Mouse (Mus musculus) heart, embryonic 14.5 days (tissue): Measurements from ENCODE around the gene Cnbd2. TPM values are rescaled to one million over a fixed set of nuclear protein-coding genes. Genes with fewer than 3 reads are reported as not detected.
"Not testable (repeated sequence)": the region's sequence is repeated elsewhere in the genome, so short reads cannot be mapped to it uniquely, and the experiment has no call there.

Experiments used
- ATAC-seq: fragments of 200-750 bp; cut with Nextera tagmentation; 2 replicates; pipeline ENCODE4 v1.8.0; 2017; ENCODE audit warnings: low read depth, moderate TSS enrichment; ENCODE audit not compliant: insufficient number of reproducible peaks, insufficient read depth, low FRiP score
- H3K27ac ChIP-seq, 2 experiments: fragments of 200-500 bp in 1 of 2; fragments of 300-500 bp in 1 of 2; sonication (generic) in 1 of 2; replicated peaks in 1 of 2; 2 replicates each; pipeline ENCODE4 v1.5.1; 2012 to 2014; ENCODE audit warnings: low read depth in 2 of 2, low read length in 2 of 2, control low read depth in 1 of 2, mild to moderate bottlenecking in 1 of 2, mixed read lengths in 1 of 2; ENCODE audit not compliant: control insufficient read depth in 1 of 2, insufficient read depth in 1 of 2
- H3K27me3 ChIP-seq: fragments of 300-500 bp; sonication (generic); 2 replicates; pipeline ENCODE4 v1.6.1; 2014; ENCODE audit warnings: mild to moderate bottlenecking, low read length, control low read depth; ENCODE audit not compliant: control insufficient read depth, insufficient read depth
- H3K36me3 ChIP-seq: fragments of 300-500 bp; sonication (generic); 2 replicates; pipeline ENCODE4 v1.6.1; 2014; ENCODE audit warnings: mild to moderate bottlenecking, control low read depth, low read length, mixed read lengths; ENCODE audit not compliant: control insufficient read depth, insufficient read depth
- H3K4me1 ChIP-seq, 2 experiments: fragments of 200-500 bp in 1 of 2; fragments of 300-500 bp in 1 of 2; sonication (generic) in 1 of 2; 2 replicates each; pipeline ENCODE4 v1.6.1; 2012 to 2014; ENCODE audit warnings: low read length in 2 of 2, control low read depth in 1 of 2, mixed read lengths in 1 of 2; ENCODE audit not compliant: control insufficient read depth in 2 of 2, insufficient read depth in 2 of 2
- H3K4me2 ChIP-seq: fragments of 300-500 bp; sonication (generic); 2 replicates; pipeline ENCODE4 v1.6.1; 2014; ENCODE audit warnings: mild to moderate bottlenecking, low read length
- H3K4me3 ChIP-seq, 2 experiments: fragments of 200-500 bp in 1 of 2; fragments of 300-500 bp in 1 of 2; sonication (generic) in 1 of 2; 2 replicates each; pipeline ENCODE4 v1.5.1; 2012 to 2014; ENCODE audit warnings: low read length in 2 of 2, mild to moderate bottlenecking in 2 of 2, control low read depth in 1 of 2, low read depth in 1 of 2, moderate library complexity in 1 of 2; ENCODE audit not compliant: control insufficient read depth in 1 of 2, insufficient read depth in 1 of 2
- H3K9ac ChIP-seq: fragments of 300-500 bp; sonication (generic); 2 replicates; pipeline ENCODE4 v1.6.1; 2014; ENCODE audit warnings: mild to moderate bottlenecking, low read length
- H3K9me3 ChIP-seq: fragments of 300-500 bp; sonication (generic); 2 replicates; pipeline ENCODE4 v1.6.1; 2016; ENCODE audit warnings: low read length, control low read depth; ENCODE audit not compliant: control insufficient read depth
- WGBS: fragments of 180-500 bp; shearing (Covaris S2); extraction: QIAGEN DNeasy Blood & Tissue Kit; methylation state at CpG from one replicate; pipeline ENCODE4 v1.1.7; 2014; 5-methylcytosine and 5-hydroxymethylcytosine counted together
- polyA plus RNA-seq: library from polyadenylated mRNA; unstranded; fragments of >200 nt; fragmentation: Nextera tagmentation; extraction: Ambion mirVana; gene quantifications from 2 replicates; pipeline ENCODE4 v1.2.1, GENCODE M21; 2014

Cnbd2 gene
- polyA plus RNA-seq, 1 experiment from 2014 or later: 3.7 TPM

GRCm38 (mm10) chr2:156353265-156353692, 41.2 kb downstream of the Cnbd2 start:
- no peaks in the 10 kb centered on the region for H3K9me3 ChIP-seq
- no peak for ATAC-seq
- H3K4me2 ChIP-seq: no peak overlapping the region
- H3K9ac ChIP-seq: no peak overlapping the region
- 38% methylated on average over 7 of the region's 7 CpGs for WGBS
- H3K4me3 ChIP-seq: no peak overlapping the region
- no peak overlapping the region for H3K27ac ChIP-seq
- H3K27me3 ChIP-seq: no peaks in the 10 kb centered on the region
- H3K4me1 ChIP-seq: peaks cover 0 to 2% of the 10 kb centered on the region in 2 experiments; a peak in 1 of 4 replicates
- no peaks in the 10 kb centered on the region for H3K36me3 ChIP-seq

GRCm38 (mm10) chr2:156356031-156356430, 43.9 kb downstream of the Cnbd2 start:
- 79% methylated on average over 7 of the region's 7 CpGs for WGBS
- Histone ChIP-seq H3K9me3 (no peaks in the 10 kb centered on the region), H3K27ac (no peak overlapping the region), H3K4me1 (peaks cover 0 to 2% of the 10 kb centered on the region in 2 experiments; a peak in 1 of 4 replicates), H3K27me3 (no peaks in the 10 kb centered on the region), H3K4me2 (no peak overlapping the region), H3K36me3 (no peaks in the 10 kb centered on the region), H3K4me3 (no peak overlapping the region), H3K9ac (no peak overlapping the region)
- no peak for ATAC-seq

GRCm38 (mm10) chr2:156368465-156368864, 56.4 kb downstream of the Cnbd2 start:
- 71% methylated on average over 3 of the region's 3 CpGs for WGBS
- no peak overlapping the region for H3K9ac ChIP-seq
- no peaks in the 10 kb centered on the region for H3K36me3 ChIP-seq
- no peaks in the 10 kb centered on the region for H3K9me3 ChIP-seq
- no peak for ATAC-seq
- H3K27ac ChIP-seq: no peak overlapping the region
- H3K4me2 ChIP-seq: no peak overlapping the region
- no peaks in the 10 kb centered on the region for H3K27me3 ChIP-seq
- H3K4me1 ChIP-seq: no peaks in the 10 kb centered on the region
- no peak overlapping the region for H3K4me3 ChIP-seq

GRCm38 (mm10) chr2:156370896-156371295, 58.8 kb downstream of the Cnbd2 start:
- H3K36me3 ChIP-seq: no peaks in the 10 kb centered on the region
- 61% methylated on average over 7 of the region's 7 CpGs for WGBS
- H3K9ac ChIP-seq: no peak overlapping the region
- H3K27me3 ChIP-seq: no peaks in the 10 kb centered on the region
- no peak for ATAC-seq
- H3K4me3 ChIP-seq: no peak overlapping the region
- H3K4me1 ChIP-seq: no peaks in the 10 kb centered on the region
- no peak overlapping the region for H3K4me2 ChIP-seq
- no peak overlapping the region for H3K27ac ChIP-seq
- no peaks in the 10 kb centered on the region for H3K9me3 ChIP-seq

- Histone ChIP-seq H3K27ac (no peak overlapping the region), H3K4me3 (no peak overlapping the region), H3K4me1 (no peaks in the 10 kb centered on the region), H3K9me3 (no peaks in the 10 kb centered on the region), H3K4me2 (no peak overlapping the region), H3K27me3 (no peaks in the 10 kb centered on the region), H3K9ac (no peak overlapping the region), H3K36me3 (no peaks in the 10 kb centered on the region)
- ATAC-seq: no peak
- 71% methylated on average over 7 of the region's 7 CpGs for WGBS
Observed at GRCm38 (mm10) chr2:156376956-156377355, 64.9 kb downstream of the Cnbd2 start.

- Histone ChIP-seq H3K27me3 (no peaks in the 10 kb centered on the region), H3K4me2 (no peak overlapping the region), H3K9ac (no peak overlapping the region), H3K9me3 (no peaks in the 10 kb centered on the region), H3K27ac (no peak overlapping the region), H3K36me3 (no peaks in the 10 kb centered on the region), H3K4me1 (no peaks in the 10 kb centered on the region), H3K4me3 (no peak overlapping the region)
- 84% methylated on average over 10 of the region's 10 CpGs for WGBS
- no peak for ATAC-seq
Observed at GRCm38 (mm10) chr2:156379929-156380328, 67.8 kb downstream of the Cnbd2 start.

GRCm38 (mm10) chr2:156381350-156381749, 69.3 kb downstream of the Cnbd2 start:
- no peak overlapping the region for H3K9ac ChIP-seq
- no peaks in the 10 kb centered on the region for H3K4me1 ChIP-seq
- no peaks in the 10 kb centered on the region for H3K27me3 ChIP-seq
- H3K4me2 ChIP-seq: no peak overlapping the region
- no peak overlapping the region for H3K4me3 ChIP-seq
- no peak for ATAC-seq
- no peaks in the 10 kb centered on the region for H3K9me3 ChIP-seq
- H3K27ac ChIP-seq: no peak overlapping the region
- no peaks in the 10 kb centered on the region for H3K36me3 ChIP-seq
- 56% methylated on average over 4 of the region's 4 CpGs for whole genome bisulfite sequencing

- peak; percentile 87 for ATAC-seq
- not testable (repeated sequence) for H3K4me1 ChIP-seq, H3K36me3 ChIP-seq, H3K27me3 ChIP-seq, H3K9me3 ChIP-seq
- Histone ChIP-seq H3K27ac (0 out of 4 replicates have a peak overlapping the region, but pooled peaks of 1 of the 2 experiments have one; percentile 57), H3K9ac (peak overlapping the region; percentile 60; the same call in 1 of the 2 replicates), H3K4me3 (peak overlapping the region; percentile 38 to 41), H3K4me2 (peak overlapping the region; percentile 59)
- WGBS: 0% methylated on average over 8 of the region's 63 CpGs
Observed at GRCm38 (mm10) chr2:156392461-156393154, 80.5 kb downstream of the Cnbd2 start.
